Mouse (Mus musculus) naive thymus-derived CD4-positive, alpha-beta T cell, adult 2 months (primary cell): ENCODE measurements around the gene Phc1.

Experiments
- DNase-seq: peaks from one replicate; pipeline ENCODE4 v3.0.0-alpha.2; 2011; ENCODE audit warnings: low read depth

The Phc1 gene

GRCm38 (mm10) chr6:122339047-122339647, 1.2 kb downstream of the Phc1 start:
- peak; percentile 83 for DNase-seq

- no peak for DNase-seq
These were observed 2.8 kb downstream of the Phc1 start for GRCm38 (mm10) chr6:122337546-122337945.

- no peak for DNase-seq
These were observed 5.5 kb downstream of the Phc1 start for GRCm38 (mm10) chr6:122334786-122335340.

- DNase-seq = no peak
These were observed 7.2 kb downstream of the Phc1 start for GRCm38 (mm10) chr6:122333081-122333612.

- no peak for DNase-seq
These were observed 14.9 kb downstream of the Phc1 start for GRCm38 (mm10) chr6:122325361-122325975.

GRCm38 (mm10) chr6:122318726-122319125, 21.6 kb downstream of the Phc1 start:
- no peak for DNase-seq

- DNase-seq = no peak
These were observed 30.1 kb downstream of the Phc1 start for GRCm38 (mm10) chr6:122310187-122310820.

- DNase-seq = no peak
These were observed 30.9 kb downstream of the Phc1 start for GRCm38 (mm10) chr6:122309446-122309960.

GRCm38 (mm10) chr6:122308505-122309393, 31.6 kb downstream of the Phc1 start, which contains the start of gene M6pr:
Gene M6pr, plus strand, starts transcription at chr6:122308720.
- peak; percentile 98 for DNase-seq

GRCm38 (mm10) chr6:122308136-122308504, 32.2 kb downstream of the Phc1 start:
- no peak for DNase-seq

- no peak for DNase-seq
These were observed 33.7 kb downstream of the Phc1 start for GRCm38 (mm10) chr6:122306707-122307106.

- DNase-seq = no peak
These were observed 35.4 kb downstream of the Phc1 start for GRCm38 (mm10) chr6:122304790-122305555.

- DNase-seq = peak; percentile 88
These were observed 36.0 kb downstream of the Phc1 start for GRCm38 (mm10) chr6:122304355-122304754.

GRCm38 (mm10) chr6:122303526-122303925, 36.8 kb downstream of the Phc1 start:
- DNase-seq = no peak

- no peak for DNase-seq
These were observed 37.7 kb downstream of the Phc1 start for GRCm38 (mm10) chr6:122302661-122303060.

- DNase-seq = no peak
These were observed 38.2 kb downstream of the Phc1 start for GRCm38 (mm10) chr6:122302121-122302520.

- DNase-seq = no peak
These were observed 40.7 kb downstream of the Phc1 start for GRCm38 (mm10) chr6:122299621-122300133.

GRCm38 (mm10) chr6:122298223-122298609, 42.1 kb downstream of the Phc1 start:
- no peak for DNase-seq

GRCm38 (mm10) chr6:122297279-122298222, 42.8 kb downstream of the Phc1 start:
- DNase-seq = no peak

- DNase-seq = no peak
These were observed 43.5 kb downstream of the Phc1 start for GRCm38 (mm10) chr6:122296918-122297278.
